Mouse (Mus musculus) CD4-positive, CD25-positive, alpha-beta regulatory T cell, adult 2 months (primary cell): ENCODE data around the gene Trio.

Source experiments
- DNase-seq: peaks from one replicate; pipeline ENCODE4 v3.0.0-alpha.2; 2012; ENCODE audit warnings: low read depth, low spot score

Trio gene

DNA sequence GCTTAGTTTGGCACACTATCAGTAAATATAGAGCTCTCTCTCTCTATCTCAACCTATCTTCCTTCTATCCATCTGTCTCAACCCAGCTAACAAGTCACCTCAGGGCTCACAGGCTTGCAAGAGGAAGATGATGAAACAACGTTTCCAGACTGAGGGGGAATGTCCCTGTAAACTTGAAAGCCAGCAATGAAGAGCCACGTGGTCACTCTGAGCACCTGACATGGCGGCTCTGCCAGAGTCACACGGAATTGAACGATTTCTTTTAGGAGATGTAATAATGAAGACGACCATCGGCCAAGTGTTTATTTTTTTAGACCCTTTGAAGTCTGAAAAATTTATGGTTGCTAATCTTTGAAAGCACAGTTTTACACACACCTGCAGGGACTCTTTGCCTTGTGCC is 251.2 kb downstream of the Trio start:
- DNase-seq: no peak

DNA sequence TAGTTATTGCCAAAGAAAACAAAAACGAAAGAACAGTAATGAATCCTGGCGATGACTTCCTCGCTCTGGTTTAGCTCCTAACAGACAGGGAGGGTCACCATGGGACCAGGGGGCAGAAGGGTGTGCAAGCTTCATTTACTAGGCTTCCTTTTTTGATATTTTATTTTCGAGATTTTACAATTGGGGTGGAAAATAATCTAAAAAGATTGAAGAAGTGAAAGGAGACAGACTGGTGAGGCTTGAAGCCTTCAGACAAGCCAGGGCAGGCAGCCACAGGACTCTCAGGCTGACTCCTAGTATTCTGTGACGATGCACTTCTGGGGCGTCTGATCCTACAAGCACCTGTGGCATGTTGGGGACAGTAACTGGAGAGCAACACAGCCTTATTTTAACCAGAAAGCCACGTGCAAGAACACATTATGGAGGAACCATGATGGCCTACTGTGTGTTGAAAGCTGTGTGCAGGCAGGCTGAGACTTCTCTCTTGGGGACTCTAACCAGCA is 253.5 kb downstream of the Trio start:
- DNase-seq: no peak

DNA sequence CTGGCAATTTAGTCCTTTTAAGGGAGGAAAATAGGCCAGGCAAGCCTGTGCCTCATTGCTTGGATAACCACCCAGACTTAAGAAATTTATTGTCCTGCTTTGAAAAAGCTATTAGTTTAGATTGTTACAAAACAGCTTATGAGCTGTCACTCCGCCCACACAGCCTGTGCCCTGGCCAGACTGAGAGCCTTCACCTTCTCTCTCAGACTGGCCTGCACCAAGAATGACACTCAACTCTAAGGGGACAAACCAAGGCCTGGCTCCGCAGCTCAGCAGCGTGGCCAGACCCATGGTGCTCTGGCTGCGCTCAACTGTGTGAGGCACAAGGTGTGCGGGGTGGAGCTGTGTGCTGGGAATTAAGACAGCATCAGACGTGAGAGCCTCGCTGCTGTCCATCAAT is 254.1 kb downstream of the Trio start:
- no peak for DNase-seq

DNA sequence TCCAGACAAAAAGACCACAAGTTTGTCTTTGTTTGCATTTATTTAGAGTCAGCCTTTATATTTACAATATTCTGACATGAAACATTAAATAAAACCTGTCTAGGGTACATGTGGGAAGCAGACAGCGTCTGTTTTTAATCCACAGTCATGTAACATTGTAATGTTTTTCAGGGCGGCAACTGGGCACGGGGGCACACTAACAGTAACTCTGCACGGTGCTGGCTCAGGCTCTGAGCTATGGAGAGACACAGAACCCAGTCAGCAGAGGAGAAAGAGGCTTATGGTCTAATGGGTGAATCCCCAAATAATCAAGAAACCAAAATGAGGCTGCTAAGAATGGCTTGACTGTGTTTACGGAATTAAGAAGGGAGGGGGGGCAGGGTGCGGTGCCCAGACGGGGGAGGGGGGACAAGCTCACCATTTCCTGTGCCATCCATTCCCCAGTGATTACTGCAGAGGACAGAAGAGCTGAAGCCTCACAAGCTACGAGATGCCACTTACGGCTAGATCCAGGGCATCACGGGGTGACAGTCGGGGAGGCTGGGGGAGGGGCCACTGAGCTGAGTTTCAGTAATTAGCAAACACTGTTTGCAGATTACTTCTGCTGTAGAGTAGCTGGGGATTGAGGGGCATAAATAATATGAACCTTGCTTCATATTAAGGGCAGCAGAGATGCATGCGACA is 255.0 kb downstream of the Trio start:
- no peak for DNase-seq

DNA sequence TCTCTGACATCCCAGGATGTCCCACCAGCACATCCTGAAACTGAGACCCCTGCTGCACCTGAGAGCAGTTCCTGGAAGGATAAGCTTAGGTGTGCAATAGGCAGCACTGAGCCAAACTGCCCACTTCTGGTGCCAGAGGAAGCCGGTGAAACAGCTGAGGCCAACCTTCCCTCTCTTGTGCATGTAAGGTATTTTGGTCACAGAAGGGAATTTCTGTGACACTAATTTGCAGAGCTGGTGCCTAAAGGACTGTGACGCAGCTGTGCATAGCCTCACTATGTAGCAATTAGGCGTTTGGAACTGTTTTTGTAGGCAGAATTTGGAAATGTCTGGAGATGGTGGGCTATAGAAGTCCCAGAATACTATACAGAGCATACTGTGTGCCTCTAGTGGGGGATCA is 264.2 kb downstream of the Trio start:
- no peak for DNase-seq

DNA sequence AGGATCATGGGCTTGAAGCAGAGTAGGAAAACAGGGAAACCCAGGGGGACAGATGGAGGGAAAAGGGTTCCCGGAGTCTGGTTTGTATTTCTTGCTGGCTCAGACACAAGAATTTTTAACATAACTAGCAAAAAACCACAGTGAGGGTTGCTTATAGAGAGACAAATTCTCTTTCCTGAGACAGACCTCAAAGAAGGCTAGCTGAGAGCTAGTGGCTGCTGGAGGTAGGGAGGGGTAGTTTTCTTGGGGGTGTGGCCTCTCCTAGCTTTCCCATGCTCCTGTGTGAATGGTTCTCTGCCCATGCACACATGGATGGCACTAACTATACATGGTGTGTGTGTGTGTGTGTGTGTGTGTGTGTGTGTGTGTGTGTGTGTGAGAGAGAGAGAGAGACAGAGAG is 265.0 kb downstream of the Trio start:
- no peak for DNase-seq

DNA sequence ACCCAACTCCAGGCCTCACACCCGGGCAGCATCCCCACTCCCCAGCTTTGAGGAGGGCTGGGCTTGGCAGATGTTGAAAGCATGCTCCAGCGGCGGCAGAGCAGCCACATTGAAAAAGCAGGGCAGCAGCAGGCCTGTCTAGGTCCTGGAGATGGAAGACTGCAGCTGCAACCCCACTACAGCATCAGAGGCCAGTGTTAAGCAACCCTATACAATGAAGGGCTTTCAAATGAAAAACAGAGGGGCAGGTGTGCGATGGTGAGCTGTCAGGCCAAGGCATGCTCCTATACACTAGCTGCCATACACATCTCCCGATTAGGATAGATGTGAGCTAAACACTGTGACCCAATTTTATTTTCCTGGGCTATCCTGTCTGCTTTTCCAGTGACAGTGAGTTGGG is 265.8 kb downstream of the Trio start:
- DNase-seq: no peak

DNA sequence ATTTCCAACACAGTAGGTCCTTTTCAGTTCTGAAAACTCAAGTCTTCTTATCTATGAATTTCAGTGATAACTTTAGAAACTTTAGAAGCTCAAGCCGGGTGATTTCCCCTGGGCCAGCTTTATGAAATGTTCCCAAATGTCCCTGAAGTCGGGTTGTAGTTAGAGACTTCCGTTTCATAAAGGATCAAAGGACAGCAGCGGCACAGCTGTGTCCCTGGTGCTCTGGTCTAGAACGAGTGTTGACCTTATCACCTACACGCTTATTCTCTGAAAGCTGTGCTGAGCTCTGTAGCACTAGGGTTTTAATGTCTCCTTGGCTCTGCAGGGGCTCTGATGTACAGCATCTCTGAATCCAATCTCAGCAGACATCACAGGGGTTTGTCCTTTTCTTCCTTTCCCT is 267.0 kb downstream of the Trio start:
- DNase-seq: no peak

DNA sequence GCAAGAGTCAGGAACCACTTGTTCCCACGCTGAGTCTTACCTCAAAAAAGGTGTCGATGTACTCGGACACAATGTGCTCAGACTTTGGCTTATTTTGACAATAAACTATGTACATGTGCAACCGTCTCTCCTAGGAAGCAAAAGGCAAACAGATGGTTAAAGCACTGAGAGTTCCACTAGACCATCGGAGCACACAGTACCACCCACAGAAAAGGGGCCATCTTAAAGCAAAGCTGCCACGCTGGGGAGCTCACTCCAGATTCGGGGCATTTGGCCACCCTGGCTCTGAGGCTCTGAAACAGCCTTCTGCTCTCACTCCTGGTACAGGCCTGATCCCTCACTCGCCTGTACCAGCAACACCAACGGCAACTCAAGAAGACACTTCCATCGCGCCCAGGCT is 269.2 kb downstream of the Trio start:
- DNase-seq: no peak

DNA sequence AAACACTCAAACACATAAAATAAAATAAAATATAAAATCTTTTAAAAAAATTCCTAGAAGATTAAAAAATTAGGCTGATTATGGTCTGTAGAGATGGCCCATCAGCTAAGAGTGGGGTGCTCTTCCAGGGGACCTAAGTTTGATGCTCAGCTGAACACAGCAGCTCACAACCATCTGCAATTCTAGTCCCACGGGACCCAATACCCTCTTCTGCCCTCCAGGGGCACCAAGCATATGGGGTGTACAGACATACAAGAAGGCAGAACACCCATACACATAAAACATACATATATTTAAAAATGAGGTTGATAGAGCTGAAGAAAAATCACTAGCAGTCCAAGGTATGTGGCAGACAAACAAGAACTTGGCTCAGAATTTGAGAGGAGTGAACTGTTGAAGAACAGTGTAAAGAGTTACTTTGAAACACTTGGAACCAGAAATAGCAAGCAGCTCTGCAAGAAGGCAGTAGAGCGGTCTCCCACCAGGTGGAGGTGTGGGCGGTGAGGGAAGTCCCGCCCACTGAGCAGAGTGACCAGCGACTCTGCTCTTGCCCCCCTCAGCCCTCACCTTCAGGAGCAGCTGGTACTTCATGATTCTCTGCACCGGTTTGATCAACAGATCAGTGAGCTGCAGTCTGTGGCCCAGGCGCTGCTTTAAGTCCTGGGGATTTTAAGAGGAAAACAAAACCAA is 270.9 kb downstream of the Trio start:
- DNase-seq: no peak

DNA sequence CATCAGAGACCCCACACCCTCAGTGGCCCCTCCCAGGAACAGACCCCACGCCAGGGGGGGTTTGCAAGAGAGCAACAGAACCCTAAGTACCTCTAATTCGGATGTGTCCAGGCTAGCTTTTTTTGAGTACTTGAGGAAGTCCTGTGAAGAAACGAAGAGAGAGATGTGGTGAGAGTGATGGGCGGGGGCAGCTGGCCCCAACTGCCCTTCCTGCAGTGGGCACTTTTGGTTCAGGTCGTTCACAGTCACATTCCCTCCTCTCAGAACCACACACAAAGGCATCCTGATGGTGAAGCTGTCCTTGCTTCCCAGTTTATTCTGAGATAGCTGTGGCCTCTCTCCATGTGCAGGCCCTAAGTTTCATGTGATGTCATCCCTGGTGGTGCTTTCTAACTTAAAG is 271.7 kb downstream of the Trio start:
- DNase-seq: no peak

DNA sequence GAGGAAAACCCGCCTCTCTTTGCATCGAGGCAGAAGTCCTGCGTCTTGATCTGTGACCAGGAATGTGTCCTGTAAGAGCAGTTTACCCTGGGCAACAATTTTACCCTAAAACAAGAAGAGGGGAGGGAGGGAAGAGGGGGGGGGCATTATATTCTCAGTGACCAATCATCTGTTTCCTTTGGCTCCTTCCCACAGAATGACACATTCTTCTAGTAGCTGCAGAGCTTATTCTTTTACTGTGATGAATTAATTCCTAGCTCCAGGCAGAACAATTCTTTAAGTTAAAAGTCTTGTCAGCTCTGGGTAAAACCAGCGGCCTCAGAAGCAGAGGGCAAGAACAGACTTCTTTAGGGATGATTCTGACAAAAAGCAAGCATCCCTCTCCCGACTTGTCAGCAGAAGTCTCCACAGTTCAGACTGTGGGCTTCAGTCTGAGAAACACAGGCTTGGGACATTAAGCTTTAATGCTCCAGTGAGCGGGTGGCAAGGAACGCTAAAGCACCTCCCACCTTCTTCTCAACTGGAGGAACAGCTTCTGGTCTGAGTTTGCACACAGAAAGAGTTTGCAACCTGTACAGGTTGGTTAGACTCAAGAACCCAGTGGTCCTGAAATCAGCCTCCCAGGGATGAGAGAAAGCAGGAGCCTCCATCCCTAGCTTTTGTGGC is 272.8 kb downstream of the Trio start:
- no peak for DNase-seq

DNA sequence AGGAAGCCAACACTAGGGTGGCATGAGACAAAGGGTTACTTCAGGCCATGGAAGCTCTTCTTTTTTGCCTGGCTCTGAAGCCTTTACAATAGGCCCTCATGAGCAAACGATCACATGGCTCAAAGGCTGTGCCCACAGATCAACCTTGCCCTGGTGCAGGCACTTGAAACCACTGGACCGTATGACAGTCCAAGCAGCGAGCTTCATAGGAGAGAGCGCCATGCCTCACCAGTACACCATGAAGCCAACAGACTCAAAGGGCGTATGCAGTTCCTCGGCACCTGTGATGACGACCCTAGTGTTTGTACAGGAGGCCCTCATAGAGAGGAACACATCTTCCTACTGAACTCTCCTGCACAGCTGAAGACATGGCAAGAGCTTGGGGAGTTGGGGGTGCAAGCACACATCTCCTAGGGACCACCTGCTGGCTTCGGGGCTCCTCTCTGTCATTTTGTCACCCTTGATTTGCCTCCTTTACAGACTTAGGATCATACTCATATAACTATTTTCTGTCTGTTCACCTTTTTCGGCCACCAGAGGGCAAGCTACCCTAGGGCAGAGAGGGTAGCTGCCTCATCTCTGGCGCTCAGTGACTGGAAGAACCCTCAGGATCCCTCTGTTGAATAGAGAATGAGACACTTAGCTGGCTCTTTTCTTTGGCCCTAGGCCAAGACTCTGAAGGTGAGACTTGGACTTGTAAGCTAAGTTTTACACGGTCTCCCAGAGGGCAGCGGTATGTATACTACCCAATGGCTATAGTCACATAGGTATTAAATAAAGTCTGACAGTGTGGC is 273.8 kb downstream of the Trio start:
- DNase-seq: peak; percentile 81

DNA sequence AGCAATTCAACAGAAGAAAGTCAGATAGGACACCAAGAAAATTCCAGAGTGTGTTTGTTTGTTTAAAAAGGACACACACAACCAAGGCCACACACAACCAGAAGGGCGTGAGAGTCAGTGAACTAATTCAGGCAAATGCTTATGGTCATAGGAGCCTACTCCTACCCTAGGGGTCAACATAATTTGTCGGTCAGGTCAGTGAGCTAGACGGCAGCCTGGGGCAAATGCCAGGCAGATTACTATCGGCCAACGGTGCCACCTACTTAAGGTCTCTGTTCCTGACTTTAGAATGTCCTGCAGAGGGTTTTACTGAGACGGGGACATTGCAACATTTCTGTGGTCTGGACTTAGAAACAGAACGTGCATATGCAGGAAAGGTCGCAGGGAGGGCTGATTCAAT is 276.9 kb downstream of the Trio start:
- no peak for DNase-seq

DNA sequence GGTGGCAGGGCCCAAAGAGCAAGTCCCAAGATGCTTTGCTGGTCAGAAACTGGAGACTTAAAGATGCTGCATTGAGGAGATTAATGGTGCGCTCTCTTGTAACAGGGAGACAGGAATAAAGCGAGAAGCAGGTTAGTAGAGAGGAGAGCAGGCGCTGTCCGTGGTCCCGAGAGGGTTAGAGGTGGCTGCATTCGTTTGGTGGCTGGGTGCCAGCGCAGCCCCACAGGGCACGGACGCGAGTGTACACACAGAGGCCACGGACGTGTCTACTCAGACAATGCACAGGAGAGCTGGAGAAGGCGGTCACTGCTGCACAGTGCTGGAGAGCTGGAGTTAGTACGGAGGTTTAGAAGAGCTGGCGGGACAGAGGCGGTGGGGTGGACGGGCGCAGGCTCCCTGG is 278.1 kb downstream of the Trio start:
- DNase-seq: no peak

DNA sequence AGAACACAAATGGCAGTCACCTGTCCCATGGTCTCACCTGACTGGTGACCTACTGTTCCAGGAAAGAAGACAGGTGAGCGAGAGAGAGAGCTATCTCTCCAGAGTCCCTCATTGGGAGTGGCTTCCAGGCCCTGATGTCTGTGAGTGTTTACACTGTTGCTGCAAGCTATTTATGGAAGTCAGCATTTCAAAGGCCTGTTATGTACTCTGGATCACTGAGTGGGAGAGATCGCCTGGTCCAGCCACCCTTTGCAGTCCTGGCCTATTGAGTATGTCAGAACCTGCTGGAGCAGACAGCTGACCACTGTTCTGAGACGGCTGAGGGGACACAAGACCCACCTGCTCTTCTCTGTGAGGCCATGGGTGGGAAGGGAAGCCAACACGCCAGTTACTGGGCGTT is 280.7 kb downstream of the Trio start:
- no peak for DNase-seq

DNA sequence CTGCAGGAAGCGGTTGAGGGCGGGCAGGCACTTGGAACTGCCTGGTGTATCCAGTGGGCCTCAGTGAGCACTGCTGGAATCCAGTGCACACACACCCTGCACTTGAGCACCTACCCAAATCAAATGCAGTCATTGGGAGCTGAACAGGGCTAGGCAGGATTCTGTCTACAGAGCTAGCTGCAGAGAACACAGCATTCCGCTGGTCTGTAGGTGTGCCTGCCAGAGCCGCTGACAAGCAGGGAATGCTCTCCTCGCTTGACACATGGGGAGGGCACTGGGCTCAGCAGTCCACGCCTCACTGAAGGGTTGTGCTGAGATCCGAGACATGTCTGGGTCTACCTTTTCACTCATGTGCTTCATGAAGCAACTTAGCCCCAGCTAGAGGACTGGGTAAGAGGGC is 285.6 kb downstream of the Trio start:
- no peak for DNase-seq

DNA sequence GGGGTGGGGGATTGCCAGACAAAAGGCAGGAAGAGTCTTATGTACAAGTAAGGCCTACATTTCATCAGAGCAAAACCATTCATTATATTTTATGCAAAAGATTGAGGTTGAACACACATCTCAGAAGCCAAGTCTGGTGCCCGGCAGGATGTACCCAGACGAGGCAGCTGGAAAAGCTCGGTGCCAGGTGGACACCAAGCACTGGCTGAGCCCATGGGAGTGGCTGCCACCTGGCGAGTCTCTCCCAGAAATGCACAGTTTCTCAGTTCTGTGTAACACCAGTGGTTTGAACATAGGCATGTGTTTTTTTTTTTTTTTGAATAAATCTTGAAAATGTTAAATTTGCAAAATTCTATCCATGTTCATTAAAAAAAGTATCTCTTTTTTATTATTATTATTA is 293.8 kb downstream of the Trio start:
- DNase-seq: no peak

DNA sequence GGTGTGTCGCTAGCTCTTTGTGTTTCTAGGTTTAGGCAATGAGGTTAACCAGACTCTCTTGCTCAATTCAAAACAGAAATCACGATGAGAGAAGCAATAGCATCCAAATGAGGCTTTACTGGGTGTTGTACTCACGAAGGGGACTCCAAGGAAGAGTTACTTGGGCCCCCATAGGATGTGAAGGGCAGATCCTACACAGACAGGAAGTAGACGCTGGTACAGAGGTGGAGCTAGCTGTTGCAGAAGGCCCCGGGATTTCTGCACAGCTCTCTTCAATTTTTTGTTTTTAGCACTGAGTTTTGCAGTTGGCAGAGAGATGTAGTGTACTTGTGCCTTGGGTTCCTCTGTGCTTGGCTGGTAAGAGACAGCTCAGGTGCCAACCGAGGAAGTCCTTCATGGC is 299.4 kb downstream of the Trio start:
- peak; percentile 56 for DNase-seq

DNA sequence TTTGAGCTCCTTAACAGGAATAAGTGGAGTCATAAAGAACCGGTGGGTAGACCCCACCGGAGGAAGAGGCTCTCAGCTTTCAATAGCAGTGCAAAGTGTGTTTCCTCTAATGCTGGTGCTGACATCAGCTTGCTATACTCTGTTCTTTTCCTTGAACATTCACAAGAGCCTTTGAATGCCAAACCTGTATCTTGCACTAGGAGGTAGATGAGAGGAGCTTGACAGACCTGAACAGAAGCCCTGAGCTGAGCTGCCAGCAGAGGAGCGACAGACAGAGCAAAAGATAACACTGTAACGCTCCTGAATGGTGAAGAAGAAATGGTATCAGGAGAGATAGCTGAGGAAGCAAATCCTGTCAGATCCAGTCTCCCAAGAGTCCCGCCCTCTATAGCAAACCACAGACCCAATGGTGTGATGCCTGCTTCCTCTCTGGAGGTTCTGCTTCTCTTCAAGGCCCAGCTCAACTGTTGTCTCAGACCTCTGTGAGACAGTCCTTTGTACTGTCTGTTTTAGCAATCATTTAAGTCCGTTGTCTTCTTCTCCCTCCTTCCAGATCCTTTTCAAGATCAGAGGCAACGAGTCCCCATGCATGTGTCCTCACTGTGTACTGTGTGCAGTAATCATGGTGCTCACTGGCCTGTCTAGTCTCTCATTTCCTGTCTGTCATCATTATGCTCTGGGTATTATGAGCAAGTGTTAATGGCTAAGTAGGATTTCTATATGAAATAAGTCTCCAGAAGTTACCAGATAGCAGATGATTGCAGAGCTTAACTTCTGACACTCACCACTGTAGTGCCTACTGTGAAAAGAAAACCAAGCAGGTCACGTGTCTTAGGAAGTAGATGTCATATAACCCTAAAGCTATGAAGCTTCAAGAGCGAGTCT is 300.6 kb downstream of the Trio start:
- peak; percentile 44 for DNase-seq

DNA sequence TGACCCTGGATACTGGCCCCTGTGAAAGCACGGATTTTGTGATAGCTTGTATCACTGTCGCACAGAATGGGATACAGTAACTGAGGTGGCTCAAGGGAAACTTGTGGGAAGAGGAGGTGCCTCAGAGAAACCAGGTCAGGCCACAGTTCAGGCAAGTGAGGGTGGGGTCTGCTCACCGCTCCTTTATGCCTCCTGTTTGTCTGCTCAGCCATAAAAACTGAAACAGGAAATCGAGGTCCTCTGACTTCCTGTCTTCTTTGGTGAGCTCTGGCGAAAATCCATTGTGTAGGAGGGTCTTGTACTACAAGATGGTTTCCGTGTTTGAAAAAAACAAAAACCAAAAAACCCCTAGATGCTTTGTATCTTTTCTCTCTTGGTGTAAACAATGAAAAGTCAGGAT is 301.4 kb downstream of the Trio start:
- peak; percentile 70 for DNase-seq
